Mouse (Mus musculus) hindbrain, postnatal 0 days (tissue): ENCODE measurements around the gene Ints6l. TPM values are rescaled to one million over a fixed set of nuclear protein-coding genes. Genes with fewer than 3 reads are reported as not detected.
"Not testable (repeated sequence)": the region's sequence is repeated elsewhere in the genome, so short reads cannot be mapped to it uniquely, and the experiment has no call there.

Experiments used
- ATAC-seq: fragments of 200-750 bp; cut with Nextera tagmentation; 2 replicates; pipeline ENCODE4 v1.8.0; 2017; ENCODE audit warnings: mild to moderate bottlenecking, moderate TSS enrichment, moderate library complexity
- DNase-seq: peaks from one replicate; pipeline ENCODE4 v3.0.0-alpha.2; 2015; ENCODE audit warnings: low spot score
- H3K27ac ChIP-seq: fragments of 300-500 bp; sonication (generic); 2 replicates; pipeline ENCODE4 v1.5.1; 2014; ENCODE audit warnings: mild to moderate bottlenecking
- H3K27me3 ChIP-seq: fragments of 300-500 bp; sonication (generic); 2 replicates; pipeline ENCODE4 v1.6.1; 2014; ENCODE audit warnings: low read length, mixed read lengths; ENCODE audit not compliant: insufficient read depth
- H3K36me3 ChIP-seq: fragments of 300-500 bp; sonication (generic); 2 replicates; pipeline ENCODE4 v1.6.1; 2014; ENCODE audit warnings: low read length, mixed read lengths; ENCODE audit not compliant: insufficient read depth
- H3K4me1 ChIP-seq: fragments of 300-500 bp; sonication (generic); 2 replicates; pipeline ENCODE4 v1.6.1; 2014; ENCODE audit warnings: antibody characterized with exemption, low read length, mixed read lengths; ENCODE audit not compliant: insufficient read depth
- H3K4me2 ChIP-seq: fragments of 300-500 bp; sonication (generic); 2 replicates; pipeline ENCODE4 v1.6.1; 2014; ENCODE audit warnings: low read depth, mild to moderate bottlenecking, low read length, moderate library complexity, mixed read lengths
- H3K4me3 ChIP-seq: fragments of 300-500 bp; sonication (generic); 2 replicates; pipeline ENCODE4 v1.5.1; 2014; ENCODE audit warnings: low read length
- H3K9ac ChIP-seq: fragments of 300-500 bp; sonication (generic); replicated peaks from 2 replicates; pipeline ENCODE4 v1.6.1; 2014; ENCODE audit warnings: mild to moderate bottlenecking, low read length, moderate library complexity, mixed read lengths
- H3K9me3 ChIP-seq: fragments of 300-500 bp; sonication (generic); 2 replicates; pipeline ENCODE4 v1.6.1; 2016; ENCODE audit warnings: low read length, mixed read lengths
- CTCF ChIP-seq: IDR thresholded peaks from 2 replicates; pipeline ENCODE4 v1.5.1; 2016; ENCODE audit warnings: antibody characterized with exemption, control low read depth, low read depth
- WGBS: fragments of 180-500 bp; shearing (Covaris S2); extraction: QIAGEN DNeasy Blood & Tissue Kit; methylation state at CpG from one replicate; pipeline ENCODE4 v1.1.7; 2014; 5-methylcytosine and 5-hydroxymethylcytosine counted together
- polyA plus RNA-seq: library from polyadenylated mRNA; unstranded; fragments of >200 nt; fragmentation: Nextera tagmentation; extraction: Ambion mirVana; gene quantifications from 2 replicates; pipeline ENCODE4 v1.2.1, GENCODE M21; 2015
- total RNA-seq: library from RNA; depleted of rRNA; stranded (reverse); fragments of >200 nt; gene quantifications from 2 replicates; pipeline ENCODE4 v1.2.3, GENCODE M21; 2014

Ints6l gene
- total and polyA plus RNA-seq, 2 experiments from 2014 or later: 13.2 to 22.7 TPM

- H3K4me2 ChIP-seq: no peak overlapping the region
- no peak for TF ChIP-seq CTCF
- no peaks in the 10 kb centered on the region for H3K9me3 ChIP-seq
- H3K27me3 ChIP-seq: no peaks in the 10 kb centered on the region
- no peak overlapping the region for H3K9ac ChIP-seq
- H3K36me3 ChIP-seq: no peaks in the 10 kb centered on the region
- 69% methylated on average over 4 of the region's 4 CpGs for WGBS
- ATAC-seq (no peak), DNase-seq (peak; percentile 2)
- no peak overlapping the region for H3K4me3 ChIP-seq
- no peaks in the 10 kb centered on the region for H3K4me1 ChIP-seq
- no peak overlapping the region for H3K27ac ChIP-seq
Observed at GRCm38 (mm10) chrX:56467688-56468087, 13.0 kb downstream of the Ints6l start.

- no peak overlapping the region for H3K27ac ChIP-seq
- no peaks in the 10 kb centered on the region for H3K9me3 ChIP-seq
- DNase-seq (no peak), ATAC-seq (no peak)
- no peaks in the 10 kb centered on the region for H3K27me3 ChIP-seq
- WGBS: 67% methylated on average over 6 of the region's 6 CpGs
- no peak for TF ChIP-seq CTCF
- H3K4me2 ChIP-seq: no peak overlapping the region
- no peak overlapping the region for H3K4me3 ChIP-seq
- H3K4me1 ChIP-seq: no peaks in the 10 kb centered on the region
- H3K9ac ChIP-seq: no peak overlapping the region
- no peaks in the 10 kb centered on the region for H3K36me3 ChIP-seq
Observed at GRCm38 (mm10) chrX:56468422-56468821, 13.8 kb downstream of the Ints6l start.

GRCm38 (mm10) chrX:56474035-56474434 lies 19.4 kb downstream of the Ints6l start:
- Histone ChIP-seq H3K4me3 (no peak overlapping the region), H3K4me1 (no peaks in the 10 kb centered on the region), H3K9me3 (no peaks in the 10 kb centered on the region), H3K9ac (no peak overlapping the region), H3K27ac (no peak overlapping the region), H3K36me3 (no peaks in the 10 kb centered on the region), H3K4me2 (no peak overlapping the region), H3K27me3 (no peaks in the 10 kb centered on the region)
- no peak for ATAC-seq
- no peak for TF ChIP-seq CTCF
- WGBS: 62% methylated on average over 8 of the region's 8 CpGs
- DNase-seq: no peak

- no peaks in the 10 kb centered on the region for H3K27me3 ChIP-seq
- H3K4me3 ChIP-seq: no peak overlapping the region
- ATAC-seq (no peak), DNase-seq (no peak)
- H3K36me3 ChIP-seq: no peaks in the 10 kb centered on the region
- H3K4me1 ChIP-seq: no peaks in the 10 kb centered on the region
- no peaks in the 10 kb centered on the region for H3K9me3 ChIP-seq
- H3K4me2 ChIP-seq: no peak overlapping the region
- 92% methylated on average over 3 of the region's 3 CpGs for WGBS
- H3K27ac ChIP-seq: no peak overlapping the region
- H3K9ac ChIP-seq: no peak overlapping the region
- no peak for TF ChIP-seq CTCF
Observed at GRCm38 (mm10) chrX:56477553-56477952, 22.9 kb downstream of the Ints6l start.

- H3K36me3 ChIP-seq: no peaks in the 10 kb centered on the region
- H3K27me3 ChIP-seq: no peaks in the 10 kb centered on the region
- no peak overlapping the region for H3K4me3 ChIP-seq
- H3K4me1 ChIP-seq: no peaks in the 10 kb centered on the region
- no peaks in the 10 kb centered on the region for H3K9me3 ChIP-seq
- no peak for DNase-seq
- no peak overlapping the region for H3K27ac ChIP-seq
- no peak overlapping the region for H3K9ac ChIP-seq
- 63% methylated on average over 3 of the region's 3 CpGs for WGBS
- TF ChIP-seq CTCF: no peak
- ATAC-seq: no peak
- H3K4me2 ChIP-seq: no peak overlapping the region
Observed at GRCm38 (mm10) chrX:56481906-56482305, 27.2 kb downstream of the Ints6l start.

- ATAC-seq: no peak
- WGBS: 37% methylated on average over 1 of the region's 1 CpGs
- Histone ChIP-seq H3K36me3 (no peaks in the 10 kb centered on the region), H3K9me3 (no peaks in the 10 kb centered on the region), H3K4me2 (no peak overlapping the region), H3K27me3 (no peaks in the 10 kb centered on the region), H3K27ac (no peak overlapping the region), H3K4me1 (no peaks in the 10 kb centered on the region), H3K4me3 (no peak overlapping the region), H3K9ac (no peak overlapping the region)
- peak; percentile 79 for DNase-seq
- peak; percentile 80 for TF ChIP-seq CTCF
Observed at GRCm38 (mm10) chrX:56489758-56490157, 35.1 kb downstream of the Ints6l start.

GRCm38 (mm10) chrX:56497241-56497640 lies 42.6 kb downstream of the Ints6l start:
- Histone ChIP-seq H3K4me3 (no peak overlapping the region), H3K4me1 (no peaks in the 10 kb centered on the region), H3K9me3 (no peaks in the 10 kb centered on the region), H3K9ac (no peak overlapping the region), H3K27ac (no peak overlapping the region), H3K27me3 (no peaks in the 10 kb centered on the region), H3K4me2 (no peak overlapping the region), H3K36me3 (peaks cover 1% of the 10 kb centered on the region; the same call in 1 of the 2 replicates)
- ATAC-seq (no peak), DNase-seq (no peak)
- no peak for TF ChIP-seq CTCF
- WGBS: 68% methylated on average over 7 of the region's 7 CpGs

GRCm38 (mm10) chrX:56524442-56524841 lies 69.8 kb downstream of the Ints6l start, which contains the start of gene Gm10477:
TSS of gene Gm10477 (plus strand) at chrX:56524742.
- H3K4me1 ChIP-seq, DNase-seq, H3K9ac ChIP-seq, H3K36me3 ChIP-seq, H3K4me3 ChIP-seq, H3K9me3 ChIP-seq, H3K27me3 ChIP-seq, H3K27ac ChIP-seq, H3K4me2 ChIP-seq, ATAC-seq: not testable (repeated sequence)
- WGBS: 79% methylated on average over 6 of the region's 6 CpGs
